Mouse (Mus musculus) kidney, postnatal 25 days (tissue): ENCODE results near the gene Dnah5.
A peak's percentile ranks its signal among the peaks of the same experiment; 100 is the strongest.
"Not testable (repeated sequence)": the region's sequence is repeated elsewhere in the genome, so short reads cannot be mapped to it uniquely, and the experiment has no call there.

Experiments
- DNase-seq, 2 experiments: peaks; one replicate each; pipeline ENCODE4 v3.0.0; 2021; ENCODE audit warnings: mixed read lengths in 2 of 2

Dnah5 gene

GRCm38 (mm10) chr15:28307884-28308283 is 104.3 kb downstream of the Dnah5 start:
- DNase-seq: no peak

- no peak for DNase-seq
These were observed 107.0 kb downstream of the Dnah5 start for GRCm38 (mm10) chr15:28310516-28310915.

- DNase-seq: peak in 1 of 2 experiments; percentile 4
These were observed 109.9 kb downstream of the Dnah5 start for GRCm38 (mm10) chr15:28313451-28313850.

- DNase-seq: peak in 1 of 2 experiments; percentile 51
These were observed 112.4 kb downstream of the Dnah5 start for GRCm38 (mm10) chr15:28315812-28316528.

- DNase-seq: no peak
These were observed 119.0 kb downstream of the Dnah5 start for GRCm38 (mm10) chr15:28322533-28322932.

GRCm38 (mm10) chr15:28326985-28327384 is 123.4 kb downstream of the Dnah5 start:
- DNase-seq: no peak

- DNase-seq: no peak
These were observed 123.9 kb downstream of the Dnah5 start for GRCm38 (mm10) chr15:28327441-28327840.

- no peak for DNase-seq
These were observed 137.6 kb downstream of the Dnah5 start for GRCm38 (mm10) chr15:28341151-28341550.

- DNase-seq: no peak
These were observed 164.0 kb downstream of the Dnah5 start for GRCm38 (mm10) chr15:28367561-28367960.

GRCm38 (mm10) chr15:28370431-28370830 is 166.9 kb downstream of the Dnah5 start:
- no peak for DNase-seq

GRCm38 (mm10) chr15:28371506-28371905 is 168.0 kb downstream of the Dnah5 start:
- no peak for DNase-seq

- DNase-seq: no peak
These were observed 170.8 kb downstream of the Dnah5 start for GRCm38 (mm10) chr15:28374394-28374793.

- DNase-seq: no peak
These were observed 177.4 kb downstream of the Dnah5 start for GRCm38 (mm10) chr15:28380909-28381308.

- DNase-seq: not testable (repeated sequence)
These were observed 190.2 kb downstream of the Dnah5 start for GRCm38 (mm10) chr15:28393723-28394122.

- no peak for DNase-seq
These were observed 191.9 kb downstream of the Dnah5 start for GRCm38 (mm10) chr15:28395481-28395880.

- no peak for DNase-seq
These were observed 194.9 kb downstream of the Dnah5 start for GRCm38 (mm10) chr15:28398472-28398871.

- no peak for DNase-seq
These were observed 195.7 kb downstream of the Dnah5 start for GRCm38 (mm10) chr15:28399258-28399657.

- no peak for DNase-seq
These were observed 201.1 kb downstream of the Dnah5 start for GRCm38 (mm10) chr15:28404630-28405029.

- no peak for DNase-seq
These were observed 201.6 kb downstream of the Dnah5 start for GRCm38 (mm10) chr15:28405136-28405535.

GRCm38 (mm10) chr15:28439702-28440101 is 236.2 kb downstream of the Dnah5 start:
- DNase-seq: no peak

GRCm38 (mm10) chr15:28444494-28444893 is 240.9 kb downstream of the Dnah5 start:
- no peak for DNase-seq

GRCm38 (mm10) chr15:28461091-28461778 is 257.7 kb downstream of the Dnah5 start:
- DNase-seq: not testable (repeated sequence)

- no peak for DNase-seq
These were observed 263.2 kb downstream of the Dnah5 start for GRCm38 (mm10) chr15:28466591-28467247.
